Mouse (Mus musculus) G1E (cell line): ENCODE measurements around the gene Ddah1.

ENCODE experiments used
- CTCF ChIP-seq: IDR thresholded peaks from 2 replicates; pipeline ENCODE4 v1.5.1; 2012; ENCODE audit warnings: low read depth, low read length, inconsistent platforms, mixed read lengths
- GATA1 ChIP-seq: IDR thresholded peaks from 2 replicates; pipeline ENCODE4 v1.6.1; 2012; ENCODE audit warnings: borderline replicate concordance, low read length, inconsistent platforms, mixed read lengths
- GATA2 ChIP-seq: IDR thresholded peaks from 2 replicates; pipeline ENCODE4 v1.6.1; 2012; ENCODE audit warnings: low read depth, low read length, inconsistent platforms, borderline replicate concordance
- POLR2AphosphoS5 ChIP-seq: IDR thresholded peaks from 2 replicates; pipeline ENCODE4 v1.6.1; 2012; ENCODE audit warnings: low read depth, low read length, inconsistent platforms; ENCODE audit not compliant: insufficient replicate concordance
- TAL1 ChIP-seq: conservative IDR thresholded peaks from 2 replicates; pipeline ENCODE4 v1.6.1; 2012; ENCODE audit warnings: low read depth, low read length, inconsistent platforms, mixed read lengths

GRCm38 (mm10) chr3:145820938-145821337 lies 62.5 kb downstream of the Ddah1 start:
- TF ChIP-seq CTCF (no peak), TAL1 (no peak), POLR2AphosphoS5 (no peak), GATA2 (no peak), GATA1 (no peak)
